Mouse (Mus musculus) olfactory bulb, adult 2 months (tissue): ENCODE measurements around the gene Prdm9.

Experiments used
- CTCF ChIP-seq: fragments of 200-500 bp; IDR thresholded peaks from 2 replicates; pipeline ENCODE4 v1.5.1; 2012; ENCODE audit warnings: low read depth, mild to moderate bottlenecking, low read length, moderate library complexity; ENCODE audit not compliant: insufficient read depth
- POLR2A ChIP-seq: fragments of 200-500 bp; IDR thresholded peaks from 2 replicates; pipeline ENCODE4 v1.6.1; 2012; ENCODE audit warnings: mild to moderate bottlenecking, low read depth, low read length, moderate library complexity; ENCODE audit not compliant: insufficient read depth

GRCm38 (mm10) chr17:15577291-15577694, 13.1 kb upstream of the Prdm9 start:
- TF ChIP-seq POLR2A = no peak
- TF ChIP-seq CTCF = no peak
